Mouse (Mus musculus) intestine, postnatal 0 days (tissue): ENCODE data around the gene Pde4d. TPM values are rescaled to one million over a fixed set of nuclear protein-coding genes. Genes with fewer than 3 reads are reported as not detected.

Experiments
- ATAC-seq: fragments of 200-750 bp; cut with Nextera tagmentation; 2 replicates; pipeline ENCODE4 v1.8.0; 2017; ENCODE audit warnings: mild to moderate bottlenecking, moderate TSS enrichment, moderate library complexity
- H3K27ac ChIP-seq: fragments of 300-500 bp; sonication (generic); 2 replicates; pipeline ENCODE4 v1.5.1; 2014; ENCODE audit warnings: mild to moderate bottlenecking, low read depth, low read length, moderate library complexity
- H3K27me3 ChIP-seq: fragments of 300-500 bp; sonication (generic); replicated peaks from 2 replicates; pipeline ENCODE4 v1.6.1; 2014; ENCODE audit warnings: low read length, mixed read lengths; ENCODE audit not compliant: control insufficient read depth, insufficient read depth
- H3K36me3 ChIP-seq: fragments of 300-500 bp; sonication (generic); 2 replicates; pipeline ENCODE4 v1.6.1; 2014; ENCODE audit warnings: mild to moderate bottlenecking, moderate library complexity; ENCODE audit not compliant: control insufficient read depth, insufficient read depth
- H3K4me1 ChIP-seq: fragments of 300-500 bp; sonication (generic); replicated peaks from 2 replicates; pipeline ENCODE4 v1.6.1; 2014; ENCODE audit warnings: antibody characterized with exemption, low read length, mixed read lengths; ENCODE audit not compliant: control insufficient read depth, insufficient read depth
- H3K4me2 ChIP-seq: fragments of 300-500 bp; sonication (generic); replicated peaks from 2 replicates; pipeline ENCODE4 v1.6.1; 2014; ENCODE audit warnings: low read depth, mild to moderate bottlenecking, moderate library complexity
- H3K4me3 ChIP-seq: fragments of 300-500 bp; sonication (generic); 2 replicates; pipeline ENCODE4 v1.5.1; 2014; ENCODE audit warnings: low read depth, low read length
- H3K9ac ChIP-seq: fragments of 300-500 bp; sonication (generic); 2 replicates; pipeline ENCODE4 v1.6.1; 2014; ENCODE audit warnings: mild to moderate bottlenecking, low read depth, low read length
- H3K9me3 ChIP-seq: fragments of 300-500 bp; sonication (generic); 2 replicates; pipeline ENCODE4 v1.6.1; 2016; ENCODE audit warnings: mixed run types; ENCODE audit not compliant: control insufficient read depth
- CTCF ChIP-seq: sonication (generic); IDR thresholded peaks from 2 replicates; pipeline ENCODE4 v1.5.1; 2016; ENCODE audit warnings: low read depth, mild to moderate bottlenecking, control low read depth, antibody characterized with exemption, moderate library complexity
- WGBS: fragments of 180-500 bp; shearing (Covaris S2); extraction: QIAGEN DNeasy Blood & Tissue Kit; methylation state at CpG from one replicate; pipeline ENCODE4 v1.1.7; 2014; 5-methylcytosine and 5-hydroxymethylcytosine counted together
- polyA plus RNA-seq: library from polyadenylated mRNA; unstranded; fragments of >200 nt; fragmentation: Nextera tagmentation; extraction: Ambion mirVana; gene quantifications from 2 replicates; pipeline ENCODE4 v1.2.1, GENCODE M21; 2015

The Pde4d gene
- polyA plus RNA-seq, 1 experiment from 2014 or later, result 17.8 TPM

GRCm38 (mm10) chr13:108824638-108825310 is 375.0 kb downstream of the Pde4d start:
- no peak for ATAC-seq
- no peaks in the 10 kb centered on the region for H3K4me1 ChIP-seq
- no peaks in the 10 kb centered on the region for H3K27me3 ChIP-seq
- WGBS, result 92% methylated on average over 8 of the region's 8 CpGs
- no peak for TF ChIP-seq CTCF
- no peak overlapping the region for H3K4me3 ChIP-seq
- no peak overlapping the region for H3K9ac ChIP-seq
- H3K9me3 ChIP-seq, result no peaks in the 10 kb centered on the region
- no peak overlapping the region for H3K27ac ChIP-seq
- no peaks in the 10 kb centered on the region for H3K36me3 ChIP-seq
- no peak overlapping the region for H3K4me2 ChIP-seq

GRCm38 (mm10) chr13:108825501-108825900 is 375.8 kb downstream of the Pde4d start:
- Histone ChIP-seq H3K4me2 (no peak overlapping the region), H3K27ac (no peak overlapping the region), H3K4me1 (no peaks in the 10 kb centered on the region), H3K9me3 (no peaks in the 10 kb centered on the region), H3K4me3 (no peak overlapping the region), H3K9ac (no peak overlapping the region), H3K27me3 (no peaks in the 10 kb centered on the region), H3K36me3 (no peaks in the 10 kb centered on the region)
- 91% methylated on average over 6 of the region's 6 CpGs for WGBS
- ATAC-seq, result no peak
- TF ChIP-seq CTCF, result no peak

- no peak overlapping the region for H3K9ac ChIP-seq
- H3K27ac ChIP-seq, result no peak overlapping the region
- TF ChIP-seq CTCF, result no peak
- no peak overlapping the region for H3K4me2 ChIP-seq
- ATAC-seq, result no peak
- no peaks in the 10 kb centered on the region for H3K9me3 ChIP-seq
- no peak overlapping the region for H3K4me3 ChIP-seq
- H3K27me3 ChIP-seq, result no peaks in the 10 kb centered on the region
- H3K36me3 ChIP-seq, result no peaks in the 10 kb centered on the region
- WGBS, result 96% methylated on average over 1 of the region's 1 CpGs
- no peaks in the 10 kb centered on the region for H3K4me1 ChIP-seq
Measured at GRCm38 (mm10) chr13:108834197-108834596, 384.4 kb downstream of the Pde4d start.

- H3K9ac ChIP-seq, result no peak overlapping the region
- 83% methylated on average over 3 of the region's 3 CpGs for WGBS
- no peak overlapping the region for H3K27ac ChIP-seq
- ATAC-seq, result no peak
- H3K27me3 ChIP-seq, result no peaks in the 10 kb centered on the region
- H3K4me1 ChIP-seq, result no peaks in the 10 kb centered on the region
- no peak for TF ChIP-seq CTCF
- no peaks in the 10 kb centered on the region for H3K9me3 ChIP-seq
- no peak overlapping the region for H3K4me2 ChIP-seq
- H3K4me3 ChIP-seq, result no peak overlapping the region
- H3K36me3 ChIP-seq, result no peaks in the 10 kb centered on the region
Measured at GRCm38 (mm10) chr13:108836314-108836713, 386.6 kb downstream of the Pde4d start.

GRCm38 (mm10) chr13:108839142-108839541 is 389.4 kb downstream of the Pde4d start:
- no peak for TF ChIP-seq CTCF
- ATAC-seq, result no peak
- WGBS, result 57% methylated on average over 7 of the region's 7 CpGs

GRCm38 (mm10) chr13:108854090-108854489 is 404.3 kb downstream of the Pde4d start:
- Histone ChIP-seq H3K27ac (no peak overlapping the region), H3K4me3 (no peak overlapping the region), H3K27me3 (no peaks in the 10 kb centered on the region), H3K4me2 (no peak overlapping the region), H3K36me3 (no peaks in the 10 kb centered on the region), H3K9me3 (no peaks in the 10 kb centered on the region), H3K9ac (no peak overlapping the region), H3K4me1 (no peaks in the 10 kb centered on the region)
- TF ChIP-seq CTCF, result no peak
- ATAC-seq, result no peak
- 50% methylated on average over 5 of the region's 5 CpGs for WGBS

More at GRCm38 (mm10) chr13:108839142-108839541, 389.4 kb downstream of the Pde4d start:
- Histone ChIP-seq H3K9ac (no peak overlapping the region), H3K4me1 (no peaks in the 10 kb centered on the region), H3K4me3 (no peak overlapping the region), H3K4me2 (no peak overlapping the region), H3K27me3 (no peaks in the 10 kb centered on the region), H3K36me3 (no peaks in the 10 kb centered on the region), H3K9me3 (no peaks in the 10 kb centered on the region), H3K27ac (no peak overlapping the region)
